Mouse (Mus musculus) embryo, embryonic 10 days (tissue): ENCODE measurements around the gene Tspan3.

Experiments
- DNase-seq: peaks from one replicate; pipeline ENCODE4 v3.0.0-alpha.2; 2015; ENCODE audit warnings: low spot score

The Tspan3 gene

GRCm38 (mm10) chr9:56165377-56165776 is at the start of gene Tspan3:
Gene Tspan3 (minus strand): TSS chr9:56165477.
- DNase-seq, result no peak

GRCm38 (mm10) chr9:56213451-56214291 is 48.4 kb upstream of the Tspan3 start:
- DNase-seq, result peak; percentile 82

- no peak for DNase-seq
These were observed 43.5 kb upstream of the Tspan3 start for GRCm38 (mm10) chr9:56208817-56209216.

- DNase-seq, result no peak
These were observed 42.2 kb upstream of the Tspan3 start for GRCm38 (mm10) chr9:56207516-56207915.

GRCm38 (mm10) chr9:56207083-56207482 is 41.8 kb upstream of the Tspan3 start:
- no peak for DNase-seq

- no peak for DNase-seq
These were observed 40.1 kb upstream of the Tspan3 start for GRCm38 (mm10) chr9:56205336-56205735.

GRCm38 (mm10) chr9:56204316-56204715 is 39.0 kb upstream of the Tspan3 start:
- DNase-seq, result no peak

GRCm38 (mm10) chr9:56200645-56201314 is 35.5 kb upstream of the Tspan3 start:
- peak; percentile 96 for DNase-seq

- no peak for DNase-seq
These were observed 34.9 kb upstream of the Tspan3 start for GRCm38 (mm10) chr9:56200200-56200599.

GRCm38 (mm10) chr9:56196921-56197320 is 31.6 kb upstream of the Tspan3 start:
- DNase-seq, result no peak

- DNase-seq, result no peak
These were observed 29.9 kb upstream of the Tspan3 start for GRCm38 (mm10) chr9:56195193-56195592.

- DNase-seq, result peak; percentile 25
These were observed 26.5 kb upstream of the Tspan3 start for GRCm38 (mm10) chr9:56191498-56192455.

- no peak for DNase-seq
These were observed 15.0 kb upstream of the Tspan3 start for GRCm38 (mm10) chr9:56180118-56180781.

- peak; percentile 35 for DNase-seq
These were observed 14.3 kb upstream of the Tspan3 start for GRCm38 (mm10) chr9:56179416-56180117.

- DNase-seq, result no peak
These were observed 12.1 kb upstream of the Tspan3 start for GRCm38 (mm10) chr9:56177354-56177753.

- DNase-seq, result no peak
These were observed 10.0 kb upstream of the Tspan3 start for GRCm38 (mm10) chr9:56175316-56175715.

- DNase-seq, result no peak
These were observed 2.4 kb upstream of the Tspan3 start for GRCm38 (mm10) chr9:56167690-56168089.

GRCm38 (mm10) chr9:56166161-56166560 is 884 bp upstream of the Tspan3 start:
- no peak for DNase-seq

GRCm38 (mm10) chr9:56160341-56161141 is 4.7 kb downstream of the Tspan3 start:
- DNase-seq, result peak; percentile 96

GRCm38 (mm10) chr9:56159456-56159855 is 5.8 kb downstream of the Tspan3 start:
- no peak for DNase-seq
